Mouse (Mus musculus) midbrain, embryonic 16.5 days (tissue): ENCODE measurements at regions not wholly inside any gene's neighbourhood (a gene's known extent, or its start where the extent isn't known, plus 50 kb on each side); places are given as distances from the start of the nearest gene placed in this dataset.
A peak's percentile ranks its signal among the peaks of the same experiment; 100 is the strongest.

Experiments used
- ATAC-seq: fragments of 200-750 bp; cut with Nextera tagmentation; 2 replicates; pipeline ENCODE4 v1.8.0; 2017; ENCODE audit warnings: moderate TSS enrichment
- H3K27ac ChIP-seq: fragments of 300-500 bp; sonication (generic); 2 replicates; pipeline ENCODE4 v1.5.1; 2014; ENCODE audit warnings: mild to moderate bottlenecking, low read length, mixed read lengths
- H3K27me3 ChIP-seq: fragments of 300-500 bp; sonication (generic); 2 replicates; pipeline ENCODE4 v1.6.1; 2014; ENCODE audit warnings: low read depth, low read length, mixed read lengths; ENCODE audit not compliant: control insufficient read depth, insufficient read depth
- H3K36me3 ChIP-seq: fragments of 300-500 bp; sonication (generic); 2 replicates; pipeline ENCODE4 v1.6.1; 2014; ENCODE audit warnings: mild to moderate bottlenecking, low read length, moderate library complexity, mixed read lengths; ENCODE audit not compliant: control insufficient read depth, insufficient read depth
- H3K4me1 ChIP-seq: fragments of 300-500 bp; sonication (generic); 2 replicates; pipeline ENCODE4 v1.6.1; 2014; ENCODE audit warnings: mild to moderate bottlenecking, low read length, mixed read lengths; ENCODE audit not compliant: control insufficient read depth, insufficient read depth
- H3K4me2 ChIP-seq: fragments of 300-500 bp; sonication (generic); 2 replicates; pipeline ENCODE4 v1.6.1; 2014; ENCODE audit warnings: mild to moderate bottlenecking, low read length, mixed read lengths
- H3K4me3 ChIP-seq: fragments of 300-500 bp; sonication (generic); 2 replicates; pipeline ENCODE4 v1.5.1; 2014; ENCODE audit warnings: low read depth, mild to moderate bottlenecking, low read length, moderate library complexity, mixed read lengths
- H3K9ac ChIP-seq: fragments of 300-500 bp; sonication (generic); 2 replicates; pipeline ENCODE4 v1.6.1; 2014; ENCODE audit warnings: low read depth, low read length, mixed read lengths
- H3K9me3 ChIP-seq: fragments of 300-500 bp; sonication (generic); replicated peaks from 2 replicates; pipeline ENCODE4 v1.6.1; 2014; ENCODE audit warnings: mild to moderate bottlenecking, low read length, mixed read lengths; ENCODE audit not compliant: control insufficient read depth, poor library complexity, severe bottlenecking
- WGBS: fragments of 180-500 bp; shearing (Covaris S2); extraction: QIAGEN DNeasy Blood & Tissue Kit; methylation state at CpG from one replicate; pipeline ENCODE4 v1.1.7; 2014; 5-methylcytosine and 5-hydroxymethylcytosine counted together

DNA sequence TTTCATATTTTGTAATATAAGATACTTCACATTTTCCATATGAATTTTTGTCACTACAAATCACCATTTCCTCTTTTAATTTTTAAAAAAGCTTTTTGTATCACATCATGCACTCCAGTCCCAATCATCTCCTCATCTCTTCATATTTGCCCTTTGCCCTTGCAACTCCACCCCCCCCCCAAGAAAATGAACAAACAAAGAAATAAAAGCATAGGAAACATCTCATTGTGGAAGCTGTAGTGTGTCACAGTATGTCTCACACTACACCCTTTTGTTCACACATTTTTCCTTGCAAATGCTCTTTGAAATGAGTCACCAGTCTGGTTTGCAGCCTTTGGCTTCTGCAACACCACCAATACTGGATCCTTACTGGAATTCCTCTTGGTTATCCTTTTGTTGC is 131.6 kb upstream of the Arpp21 start:
- Histone ChIP-seq H3K9me3 (no peaks in the 10 kb centered on the region), H3K4me1 (no peaks in the 10 kb centered on the region), H3K36me3 (no peaks in the 10 kb centered on the region), H3K9ac (no peak overlapping the region), H3K4me3 (no peak overlapping the region), H3K4me2 (no peak overlapping the region), H3K27ac (no peak overlapping the region), H3K27me3 (no peaks in the 10 kb centered on the region)
- ATAC-seq: no peak

DNA sequence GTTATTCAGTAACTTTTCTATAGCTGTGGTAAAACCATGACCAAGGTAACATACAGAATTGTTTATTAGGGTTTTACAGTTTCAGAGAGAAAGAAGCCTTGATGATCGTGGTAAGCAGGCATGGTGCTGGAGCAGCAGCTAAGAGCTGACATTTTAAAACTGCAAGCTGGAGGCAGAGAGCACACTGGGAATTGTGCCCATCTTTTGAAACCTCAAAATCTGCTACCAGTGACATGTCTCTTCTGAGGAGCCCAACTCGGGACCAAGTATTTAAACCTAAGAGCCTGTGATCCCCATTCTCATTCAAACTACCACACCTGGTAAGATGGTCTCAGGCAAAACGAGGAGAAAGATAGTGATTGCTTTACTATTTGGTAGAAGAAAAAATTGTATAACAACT is 125.6 kb upstream of the Arpp21 start:
- WGBS: 86% methylated on average over 3 of the region's 3 CpGs

DNA sequence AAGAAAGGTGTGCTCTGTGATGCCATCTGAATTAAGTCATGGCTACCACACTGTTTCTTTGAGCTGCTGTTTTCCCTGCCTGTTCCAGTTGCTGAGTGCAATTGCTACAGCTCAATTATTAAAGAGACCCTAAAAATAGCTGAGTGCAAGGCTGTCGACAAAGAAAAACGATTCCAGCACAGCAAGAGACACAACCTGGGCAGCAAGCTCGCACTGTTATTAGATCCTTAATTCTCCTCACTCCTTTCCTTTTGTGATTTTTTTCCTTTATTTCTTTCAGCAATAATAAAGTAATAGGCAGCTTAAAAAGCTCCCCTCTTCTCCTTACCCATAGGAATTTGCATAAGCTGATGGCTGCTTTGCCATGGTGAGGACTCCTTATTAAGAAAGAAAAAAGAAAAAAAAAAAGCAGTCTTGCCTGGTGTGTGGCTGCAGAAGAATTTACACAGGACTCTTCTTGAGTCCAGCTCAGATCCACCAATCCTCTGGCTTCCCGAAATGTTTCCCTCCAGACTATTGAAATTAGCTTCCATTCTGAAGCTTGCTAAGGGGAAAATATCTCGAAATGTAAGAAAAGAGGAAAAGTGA is 123.1 kb upstream of the Arpp21 start:
- Histone ChIP-seq H3K27me3 (no peaks in the 10 kb centered on the region), H3K4me2 (0 out of 2 replicates have a peak overlapping the region, but pooled peaks have one; percentile 12), H3K4me3 (no peak overlapping the region), H3K9ac (no peak overlapping the region), H3K36me3 (no peaks in the 10 kb centered on the region), H3K9me3 (no peaks in the 10 kb centered on the region), H3K4me1 (peaks cover 11% of the 10 kb centered on the region), H3K27ac (peak overlapping the region; percentile 79)
- peak; percentile 64 for ATAC-seq
- 14% methylated on average over 5 of the region's 5 CpGs for WGBS

More for the DNA sequence above, 125.6 kb upstream of the Arpp21 start:
- Histone ChIP-seq H3K4me1 (peaks cover 11% of the 10 kb centered on the region), H3K27ac (no peak overlapping the region), H3K36me3 (no peaks in the 10 kb centered on the region), H3K4me3 (no peak overlapping the region), H3K4me2 (no peak overlapping the region), H3K9me3 (no peaks in the 10 kb centered on the region), H3K27me3 (no peaks in the 10 kb centered on the region), H3K9ac (no peak overlapping the region)
- ATAC-seq: no peak

DNA sequence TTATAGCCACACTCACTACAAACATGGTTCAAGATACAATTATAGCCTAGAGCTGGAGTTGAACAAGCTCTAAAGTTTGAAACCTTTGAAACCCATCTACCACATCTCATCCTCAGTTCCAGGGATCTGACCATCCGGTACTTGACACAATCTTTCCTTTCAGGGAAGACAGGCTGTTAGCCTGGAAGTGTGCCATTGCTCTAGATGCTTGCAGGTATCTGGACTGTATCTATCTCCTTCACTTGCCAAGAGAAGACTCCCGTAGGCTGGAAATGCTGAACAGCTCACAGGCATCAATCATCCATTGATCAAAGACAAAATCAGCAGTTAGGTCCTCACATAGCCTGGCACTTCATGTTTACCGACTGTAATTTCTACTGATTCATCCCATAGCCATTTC is 117.5 kb upstream of the Arpp21 start:
- no peak overlapping the region for H3K27ac ChIP-seq
- no peak overlapping the region for H3K4me2 ChIP-seq
- H3K4me3 ChIP-seq: no peak overlapping the region
- WGBS: 90% methylated on average over 3 of the region's 3 CpGs
- ATAC-seq: no peak
- no peaks in the 10 kb centered on the region for H3K36me3 ChIP-seq
- no peaks in the 10 kb centered on the region for H3K27me3 ChIP-seq
- no peaks in the 10 kb centered on the region for H3K9me3 ChIP-seq
- H3K4me1 ChIP-seq: no peaks in the 10 kb centered on the region; the same call in none of the 2 replicates
- no peak overlapping the region for H3K9ac ChIP-seq

DNA sequence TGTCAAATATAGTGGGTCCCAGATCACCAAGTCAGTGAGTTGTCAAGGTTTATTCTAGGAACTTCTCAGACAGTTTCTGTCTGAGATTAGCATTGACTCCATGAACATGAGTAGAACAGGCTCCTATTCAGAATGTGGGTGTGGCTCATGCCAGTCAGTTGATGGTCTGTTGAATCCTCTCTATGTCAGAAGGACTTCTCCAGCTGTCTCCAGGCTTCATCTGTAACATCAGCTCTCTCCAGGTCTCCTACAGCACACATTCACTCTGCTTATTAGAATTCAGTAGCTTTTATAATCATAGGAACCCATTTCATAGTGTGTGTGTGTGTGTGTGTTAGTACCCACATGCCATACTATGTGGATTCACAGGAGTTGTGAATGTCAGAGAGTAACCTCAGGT is 113.2 kb upstream of the Arpp21 start:
- H3K4me3 ChIP-seq: no peak overlapping the region
- no peak overlapping the region for H3K9ac ChIP-seq
- H3K4me2 ChIP-seq: no peak overlapping the region
- no peaks in the 10 kb centered on the region for H3K9me3 ChIP-seq
- no peak overlapping the region for H3K27ac ChIP-seq
- H3K36me3 ChIP-seq: no peaks in the 10 kb centered on the region
- no peaks in the 10 kb centered on the region for H3K4me1 ChIP-seq
- ATAC-seq: no peak
- H3K27me3 ChIP-seq: no peaks in the 10 kb centered on the region

DNA sequence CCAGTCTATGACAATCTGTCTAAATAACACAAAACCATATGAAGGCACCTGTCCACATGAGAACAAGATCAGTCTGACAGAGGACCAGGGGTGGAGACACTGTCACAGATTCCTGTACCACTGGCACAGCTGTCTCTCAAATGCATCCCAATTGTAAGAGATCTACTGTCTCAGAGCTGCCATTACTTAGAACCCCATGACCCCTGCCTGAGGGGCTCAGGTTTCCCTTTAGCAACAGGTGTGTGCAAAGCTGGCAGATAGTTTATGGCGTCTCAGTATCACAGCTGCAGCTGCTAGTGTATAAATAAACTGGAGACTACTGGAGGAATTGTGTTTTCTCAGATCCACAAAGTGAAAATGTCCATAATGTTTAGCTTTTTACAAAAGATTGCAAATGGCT is 109.1 kb upstream of the Arpp21 start:
- Histone ChIP-seq H3K9ac (no peak overlapping the region), H3K27me3 (no peaks in the 10 kb centered on the region), H3K4me2 (no peak overlapping the region), H3K4me3 (no peak overlapping the region), H3K4me1 (no peaks in the 10 kb centered on the region), H3K9me3 (no peaks in the 10 kb centered on the region), H3K27ac (no peak overlapping the region), H3K36me3 (no peaks in the 10 kb centered on the region)
- no peak for ATAC-seq
- 74% methylated on average over 1 of the region's 1 CpGs for WGBS

- Histone ChIP-seq H3K4me3 (no peak overlapping the region), H3K4me1 (no peaks in the 10 kb centered on the region), H3K9ac (no peak overlapping the region), H3K27me3 (no peaks in the 10 kb centered on the region), H3K36me3 (no peaks in the 10 kb centered on the region), H3K27ac (no peak overlapping the region), H3K9me3 (no peaks in the 10 kb centered on the region; the same call in 1 of the 2 replicates), H3K4me2 (no peak overlapping the region)
- 79% methylated on average over 2 of the region's 2 CpGs for WGBS
- no peak for ATAC-seq
Measured at GRCm38 (mm10) chr9:112340363-112340762, 104.6 kb upstream of the Arpp21 start.

GRCm38 (mm10) chr9:112320016-112320415 is 84.3 kb upstream of the Arpp21 start:
- Histone ChIP-seq H3K9me3 (no peaks in the 10 kb centered on the region), H3K4me1 (no peaks in the 10 kb centered on the region), H3K4me3 (no peak overlapping the region), H3K36me3 (no peaks in the 10 kb centered on the region), H3K9ac (no peak overlapping the region), H3K27me3 (no peaks in the 10 kb centered on the region), H3K4me2 (no peak overlapping the region), H3K27ac (no peak overlapping the region)
- 80% methylated on average over 5 of the region's 5 CpGs for WGBS
- no peak for ATAC-seq

DNA sequence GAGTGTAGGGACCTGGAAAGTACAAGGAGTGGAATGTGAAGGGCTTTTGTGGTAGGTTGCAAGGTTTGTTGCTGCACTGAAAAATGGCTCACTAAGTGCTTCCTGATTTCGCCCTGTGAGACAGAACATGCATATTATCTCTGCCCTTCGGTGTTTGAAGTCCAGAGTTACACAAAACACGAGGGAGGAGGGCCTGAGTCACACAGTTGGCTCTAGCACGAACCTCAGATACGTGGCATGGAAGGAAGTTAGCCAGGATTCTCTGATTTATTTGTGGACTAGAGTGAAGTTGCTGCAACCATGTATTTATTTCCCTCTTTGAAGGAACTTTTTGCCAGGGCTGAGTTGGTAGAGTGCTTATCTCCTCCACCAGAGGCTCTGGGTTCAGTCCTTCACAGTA is 73.2 kb upstream of the Arpp21 start:
- no peak overlapping the region for H3K4me3 ChIP-seq
- 78% methylated on average over 5 of the region's 5 CpGs for WGBS
- H3K4me2 ChIP-seq: no peak overlapping the region
- no peaks in the 10 kb centered on the region for H3K9me3 ChIP-seq
- no peaks in the 10 kb centered on the region for H3K4me1 ChIP-seq
- ATAC-seq: no peak
- H3K36me3 ChIP-seq: no peaks in the 10 kb centered on the region
- H3K27me3 ChIP-seq: no peaks in the 10 kb centered on the region
- no peak overlapping the region for H3K27ac ChIP-seq
- H3K9ac ChIP-seq: no peak overlapping the region
